Mouse (Mus musculus): Measurements from ENCODE around the gene Ecd.
A peak's percentile ranks its signal among the peaks of the same experiment; 100 is the strongest.

DNA sequence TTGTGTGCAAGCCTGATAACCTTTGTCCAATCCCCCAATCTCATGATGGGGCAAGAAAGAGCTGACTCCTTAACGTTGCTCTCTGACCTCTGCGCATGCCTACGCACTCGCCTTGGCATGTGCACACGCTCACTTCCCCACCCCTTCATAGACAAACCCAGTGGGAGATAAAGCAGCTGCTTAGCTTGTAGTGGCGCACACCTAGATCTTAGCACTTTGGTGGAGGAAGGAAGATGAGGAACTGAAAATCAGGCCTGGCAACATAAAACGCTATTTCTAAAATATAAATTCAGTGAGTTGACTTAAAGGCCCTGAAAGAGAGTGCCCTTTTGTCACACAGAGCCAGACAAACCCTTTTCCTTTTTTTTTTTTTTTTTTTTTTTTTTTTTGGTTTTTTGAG is 22.9 kb upstream of the Ecd start:
- TF ChIP-seq CTCF (IDR thresholded peaks at IDR 0.05; ENCODE audit: extremely low read depth, insufficient read depth, insufficient read length, insufficient replicate concordance) (no peak), POLR2A (IDR thresholded peaks at IDR 0.05; ENCODE audit: low read depth, low read length) (0 out of 2 replicates have a peak, but pooled peaks have one; percentile 3)
